Mouse (Mus musculus) CH12.LX (cell line): ENCODE measurements around the gene Tln2.

ENCODE experiments used
- CTCF ChIP-seq, 2 experiments: IDR thresholded peaks in 1 of 2; conservative IDR thresholded peaks in 1 of 2; 2 replicates each; pipeline ENCODE4 v1.5.1; 2011 to 2012; ENCODE audit warnings: low read depth in 2 of 2, low read length in 2 of 2, improper control_type of control experiment in 1 of 2, inconsistent platforms in 1 of 2, mild to moderate bottlenecking in 1 of 2, moderate library complexity in 1 of 2
- MAX ChIP-seq: IDR thresholded peaks from 2 replicates; pipeline ENCODE4 v1.6.1; 2011; ENCODE audit warnings: low read length, improper control_type of control experiment
- POLR2A ChIP-seq: IDR thresholded peaks from 2 replicates; pipeline ENCODE4 v1.6.1; 2011; ENCODE audit warnings: low read depth, mild to moderate bottlenecking, improper control_type of control experiment, low read length
- USF2 ChIP-seq: conservative IDR thresholded peaks from 2 replicates; pipeline ENCODE4 v1.6.1; 2011; ENCODE audit warnings: low read depth, low read length, improper control_type of control experiment

DNA sequence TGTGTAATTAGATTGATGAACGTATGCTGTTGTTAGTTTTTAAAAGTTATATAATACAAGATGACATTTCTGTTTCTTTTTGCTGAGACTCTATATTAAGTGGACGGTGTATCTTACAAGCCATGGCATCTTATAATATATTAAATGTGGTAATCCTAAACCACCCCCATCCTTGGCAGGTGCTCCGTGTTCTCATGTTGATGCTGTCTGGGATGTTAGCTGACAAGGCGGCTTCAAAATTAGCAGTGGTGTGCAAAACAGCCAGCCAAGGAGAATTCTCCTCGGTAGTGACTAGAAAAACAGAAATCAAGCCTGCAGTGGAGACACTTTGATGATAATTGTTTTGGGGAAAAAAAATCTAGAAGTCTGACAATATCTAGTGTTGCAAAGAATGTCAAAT, 371.8 kb downstream of the Tln2 start:
- TF ChIP-seq MAX (no peak), CTCF (conservative IDR thresholded peaks at IDR 0.05 in 1 of 2, IDR thresholded peaks at IDR 0.05 in 1 of 2; ENCODE audit: low read depth in 2 of 2, low read length in 2 of 2) (no peak), USF2 (no peak), POLR2A (no peak)
